Comparison of ENCODE assay signal across 8 mouse cellular contexts in the genomic region with DNA sequence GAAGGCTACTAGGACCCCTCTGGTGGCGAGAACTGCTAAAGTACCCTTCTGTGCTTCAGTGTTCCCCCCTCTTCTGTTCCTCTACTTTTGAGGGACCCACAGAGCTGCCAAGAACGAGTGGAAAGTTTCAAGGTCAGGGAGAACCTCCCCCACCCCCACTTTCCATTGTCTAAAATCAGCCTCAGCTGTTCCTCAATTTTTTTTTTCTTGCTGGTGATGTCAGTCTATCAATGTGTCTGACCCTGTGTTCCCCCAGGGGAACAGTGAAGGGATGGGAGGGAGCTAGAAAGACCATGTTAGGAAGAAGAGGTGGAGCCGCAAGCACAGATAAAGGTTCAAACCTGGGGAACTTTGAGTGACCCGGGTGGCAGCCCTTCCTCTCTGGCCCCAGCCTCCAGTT. TPM values are rescaled to one million over a fixed set of nuclear protein-coding genes. Genes with fewer than 3 reads are reported as not detected.
DNase-seq lines count a peak whose midpoint lies in the region; ATAC-seq and TF ChIP-seq lines count a peak whose summit lies in the region.

A gene (plus strand): TSS at position 356 of the 400 bp plus-strand sequence.

- TF ChIP-seq POLR2A in bone marrow macrophage, adult 2 months (IDR thresholded peaks at IDR 0.05; ENCODE audit: borderline replicate concordance, low read depth, low read length), result no peak

- H3K4me1 ChIP-seq in bone marrow macrophage, adult 2 months (ENCODE audit: control insufficient read depth, insufficient read depth, low read length), result peaks cover 33% of the 10 kb centered on the region
- peaks cover 6% of the 10 kb centered on the region for H3K4me1 ChIP-seq in midbrain, embryonic 13.5 days (replicated peaks)

- H3K27ac ChIP-seq in bone marrow macrophage, adult 2 months (ENCODE audit: insufficient read depth, low read depth, low read length), result no peak within 1 kb of the TSS
- no peak within 1 kb of the TSS for H3K27ac ChIP-seq in midbrain, embryonic 13.5 days

- H3K4me3 ChIP-seq in bone marrow macrophage, adult 2 months (ENCODE audit: insufficient read depth, low read length), result no peak within 1 kb of the TSS
- H3K4me3 ChIP-seq in midbrain, embryonic 13.5 days (replicated peaks), result no peak within 1 kb of the TSS

- ATAC-seq in midbrain, embryonic 13.5 days, result no peak

- no peaks in the 10 kb centered on the region for H3K9me3 ChIP-seq in midbrain, embryonic 13.5 days

- TF ChIP-seq CTCF in bone marrow macrophage, adult 2 months (IDR thresholded peaks at IDR 0.05; ENCODE audit: low read depth, low read length), result no peak

- no peaks in the 10 kb centered on the region for H3K36me3 ChIP-seq in midbrain, embryonic 13.5 days

- WGBS in midbrain, embryonic 13.5 days, result 77% methylated on average over 4 of the region's 4 CpGs

- H3K4me2 ChIP-seq in midbrain, embryonic 13.5 days (replicated peaks), result no peak within 1 kb of the TSS

- no peak for DNase-seq in layer of hippocampus, adult 18-20 months (ENCODE audit: low spot score in 2 of 2)
- no peak for DNase-seq in layer of hippocampus, adult 11-12 months (ENCODE audit: low spot score)
- DNase-seq in gonadal fat pad, adult 2 months (ENCODE audit: low read depth), result no peak
- DNase-seq in layer of hippocampus, postnatal 10 days (ENCODE audit: low spot score in 2 of 2), result no peak
- no peak for DNase-seq in ovary, adult 18-20 months (ENCODE audit: low spot score)
- DNase-seq in kidney, adult 11 months, result no peak

- no peaks in the 10 kb centered on the region for H3K27me3 ChIP-seq in midbrain, embryonic 13.5 days

- H3K9ac ChIP-seq in midbrain, embryonic 13.5 days (replicated peaks), result no peak within 1 kb of the TSS

RNA-seq across cellular contexts. Expression of the gene that starts here (rescaled TPM):
- 100 to 1,000 TPM; 170 to 172 TPM for total RNA-seq in layer of hippocampus, adult 18-20 months (2021)
- polyA plus RNA-seq in bone marrow macrophage, adult 2 months (2012; ENCODE audit: insufficient read depth, insufficient read length, missing spikeins), result 739 and 786 TPM in 2 replicates
- polyA plus RNA-seq in gonadal fat pad, adult 2 months (2012; rRNA removed), result 117 and 128 TPM in 2 replicates
- total RNA-seq in layer of hippocampus, postnatal 10 days (2021), result 100 to 1,000 TPM; 245 to 256 TPM
- polyA plus RNA-seq in midbrain, embryonic 13.5 days (2015; fragmentation: Nextera tagmentation; extraction: Ambion mirVana), result 396 and 421 TPM in 2 replicates
